Mouse (Mus musculus): ENCODE data around the gene Pih1d1.
A peak's percentile ranks its signal among the peaks of the same experiment; 100 is the strongest.

Pih1d1 gene

GRCm38 (mm10) chr7:45126147-45126843, 27.8 kb upstream of the Pih1d1 start:
- DNase-seq (ENCODE audit: low read depth, low spot score) = no peak

- DNase-seq (ENCODE audit: low read depth, low spot score) = no peak
Measured at GRCm38 (mm10) chr7:45126844-45127699, 27.0 kb upstream of the Pih1d1 start.

- DNase-seq (ENCODE audit: low read depth, low spot score) = no peak
Measured at GRCm38 (mm10) chr7:45127700-45128224, 26.3 kb upstream of the Pih1d1 start.

GRCm38 (mm10) chr7:45128624-45129246, 25.4 kb upstream of the Pih1d1 start, which contains the start of gene Rpl13a:
Gene Rpl13a, minus strand, starts transcription at chr7:45128761.
- peak; percentile 96 for DNase-seq (ENCODE audit: low read depth, low spot score)

GRCm38 (mm10) chr7:45129318-45129717, 24.8 kb upstream of the Pih1d1 start:
- no peak for DNase-seq (ENCODE audit: low read depth, low spot score)

- no peak for DNase-seq (ENCODE audit: low read depth, low spot score)
Measured at GRCm38 (mm10) chr7:45129776-45130512, 24.2 kb upstream of the Pih1d1 start.

- DNase-seq (ENCODE audit: low read depth, low spot score) = no peak
Measured at GRCm38 (mm10) chr7:45131850-45132249, 22.3 kb upstream of the Pih1d1 start.

- DNase-seq (ENCODE audit: low read depth, low spot score) = no peak
Measured at GRCm38 (mm10) chr7:45133446-45134159, 20.5 kb upstream of the Pih1d1 start.

- DNase-seq (ENCODE audit: low read depth, low spot score) = peak; percentile 88
Measured at GRCm38 (mm10) chr7:45134544-45135026, 19.5 kb upstream of the Pih1d1 start.

- no peak for DNase-seq (ENCODE audit: low read depth, low spot score)
Measured at GRCm38 (mm10) chr7:45135370-45135769, 18.7 kb upstream of the Pih1d1 start.

- no peak for DNase-seq (ENCODE audit: low read depth, low spot score)
Measured at GRCm38 (mm10) chr7:45135993-45136567, 18.0 kb upstream of the Pih1d1 start, which contains the start of the genes Gm45713 and Flt3l. Gene Gm45713, minus strand, starts transcription at chr7:45136231. Gene Flt3l, minus strand, starts transcription at chr7:45136432.

- no peak for DNase-seq (ENCODE audit: low read depth, low spot score)
Measured at GRCm38 (mm10) chr7:45137171-45138006, 16.7 kb upstream of the Pih1d1 start.

- no peak for DNase-seq (ENCODE audit: low read depth, low spot score)
Measured at GRCm38 (mm10) chr7:45138403-45138802, 15.7 kb upstream of the Pih1d1 start.

- DNase-seq (ENCODE audit: low read depth, low spot score) = no peak
Measured at GRCm38 (mm10) chr7:45139904-45140723, 14.0 kb upstream of the Pih1d1 start.

GRCm38 (mm10) chr7:45141319-45141718, 12.8 kb upstream of the Pih1d1 start:
- DNase-seq (ENCODE audit: low read depth, low spot score) = no peak

GRCm38 (mm10) chr7:45141914-45142313, 12.2 kb upstream of the Pih1d1 start:
- no peak for DNase-seq (ENCODE audit: low read depth, low spot score)

- DNase-seq (ENCODE audit: low read depth, low spot score) = no peak
Measured at GRCm38 (mm10) chr7:45144368-45145174, 9.5 kb upstream of the Pih1d1 start.

Measured in WW6 (cell line).